Mouse (Mus musculus): Measurements from ENCODE around the gene Zkscan5. TPM values are rescaled to one million over a fixed set of nuclear protein-coding genes. Genes with fewer than 3 reads are reported as not detected.
A peak's percentile ranks its signal among the peaks of the same experiment; 100 is the strongest.

The Zkscan5 gene
- polyA plus RNA-seq, 1 experiment from 2014 or later: 8.4 TPM

DNA sequence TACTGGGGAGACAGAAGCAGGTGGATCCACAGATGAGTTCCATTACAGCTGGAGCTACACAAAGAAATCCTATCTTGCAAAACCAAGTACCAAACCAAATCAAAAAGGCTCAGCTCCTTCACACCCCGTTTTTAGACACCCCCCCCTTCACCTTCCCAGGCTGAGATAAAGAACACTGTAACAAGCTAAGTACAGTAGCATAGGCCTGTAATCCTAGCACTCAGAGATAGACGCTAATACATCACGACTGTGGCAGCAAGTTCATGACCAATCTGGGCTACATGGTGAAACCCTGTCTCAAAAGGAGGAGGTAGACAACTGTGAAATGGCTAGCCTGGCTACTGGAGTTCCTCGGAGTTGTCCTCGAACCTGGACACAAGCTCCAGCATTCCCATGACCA, 14.0 kb upstream of the Zkscan5 start:
- peak overlapping the region; percentile 82 for H3K4me3 ChIP-seq (ENCODE audit: low read length)
- peak; percentile 2; the same call in 1 of the 2 replicates for ATAC-seq
- peak overlapping the region; percentile 87; the same call in 1 of the 2 replicates for H3K27ac ChIP-seq (ENCODE audit: low read length)
- peaks cover 11% of the 10 kb centered on the region for H3K4me1 ChIP-seq (ENCODE audit: control insufficient read depth, insufficient read depth, low read length)
- H3K36me3 ChIP-seq (ENCODE audit: control insufficient read depth, insufficient read depth, low read length): peaks cover 18% of the 10 kb centered on the region
- peak overlapping the region; percentile 63 for H3K4me2 ChIP-seq (ENCODE audit: low read depth, low read length)
- WGBS: 41% methylated on average over 5 of the region's 5 CpGs
- no peaks in the 10 kb centered on the region for H3K9me3 ChIP-seq (ENCODE audit: control insufficient read depth, low read length)
- H3K27me3 ChIP-seq (replicated peaks; ENCODE audit: control insufficient read depth, insufficient read depth, low read length): no peaks in the 10 kb centered on the region
- H3K9ac ChIP-seq (ENCODE audit: low read depth, low read length): peak overlapping the region; percentile 94

GRCm38 (mm10) chr5:145190875-145191798, 13.2 kb upstream of the Zkscan5 start:
- Histone ChIP-seq H3K36me3 (ENCODE audit: control insufficient read depth, insufficient read depth, low read length) (peaks cover 18% of the 10 kb centered on the region; the same call in 1 of the 2 replicates), H3K4me1 (ENCODE audit: control insufficient read depth, insufficient read depth, low read length) (peaks cover 11% of the 10 kb centered on the region)
- WGBS: under 1% methylated on average over 41 of the region's 41 CpGs

GRCm38 (mm10) chr5:145191962-145192361, 12.4 kb upstream of the Zkscan5 start, which contains the start of gene Atp5j2:
Gene Atp5j2 (minus strand): TSS chr5:145192062.
- Histone ChIP-seq H3K4me3 (ENCODE audit: low read length) (peak within 1 kb of the TSS; percentile 82), H3K9ac (ENCODE audit: low read depth, low read length) (peak within 1 kb of the TSS; percentile 94), H3K27ac (ENCODE audit: low read length) (peak within 1 kb of the TSS; percentile 87), H3K4me1 (ENCODE audit: control insufficient read depth, insufficient read depth, low read length) (peaks cover 11% of the 10 kb centered on the region), H3K9me3 (ENCODE audit: control insufficient read depth, low read length) (no peaks in the 10 kb centered on the region), H3K27me3 (replicated peaks; ENCODE audit: control insufficient read depth, insufficient read depth, low read length) (no peaks in the 10 kb centered on the region), H3K4me2 (ENCODE audit: low read depth, low read length) (peak within 1 kb of the TSS; percentile 63), H3K36me3 (ENCODE audit: control insufficient read depth, insufficient read depth, low read length) (peaks cover 11% of the 10 kb centered on the region; the same call in 1 of the 2 replicates)
- 89% methylated on average over 2 of the region's 2 CpGs for WGBS
- ATAC-seq: no peak

More at GRCm38 (mm10) chr5:145190875-145191798, 13.2 kb upstream of the Zkscan5 start:
- Histone ChIP-seq H3K27me3 (replicated peaks; ENCODE audit: control insufficient read depth, insufficient read depth, low read length) (no peaks in the 10 kb centered on the region), H3K9me3 (ENCODE audit: control insufficient read depth, low read length) (no peaks in the 10 kb centered on the region), H3K9ac (ENCODE audit: low read depth, low read length) (peak overlapping the region; percentile 94), H3K27ac (ENCODE audit: low read length) (peak overlapping the region; percentile 87), H3K4me2 (ENCODE audit: low read depth, low read length) (peak overlapping the region; percentile 63), H3K4me3 (ENCODE audit: low read length) (peak overlapping the region; percentile 82)
- peak; percentile 91 for ATAC-seq

DNA sequence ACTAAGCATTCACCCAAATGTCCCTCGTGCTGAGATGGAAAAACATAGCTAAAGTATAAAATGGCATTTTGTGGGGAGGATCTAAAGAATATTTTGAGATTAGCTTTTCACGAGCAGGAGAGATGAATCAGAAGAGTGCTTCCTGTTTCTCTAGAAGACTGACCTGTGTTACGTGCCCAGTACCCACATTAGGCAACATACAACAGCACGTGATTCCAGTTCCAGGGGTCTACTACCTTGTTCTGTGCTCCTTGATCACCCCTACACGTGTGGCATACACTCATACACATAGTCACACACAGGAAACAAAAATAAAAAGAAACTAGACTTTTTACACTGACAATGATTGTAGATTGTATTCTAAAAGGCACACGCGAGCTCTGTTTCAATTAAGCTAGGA, 4.0 kb upstream of the Zkscan5 start:
- Histone ChIP-seq H3K9ac (ENCODE audit: low read depth, low read length) (no peak overlapping the region), H3K4me3 (ENCODE audit: low read length) (peak overlapping the region; percentile 93; the same call in 1 of the 2 replicates)
- 71% methylated on average over 7 of the region's 7 CpGs for WGBS

GRCm38 (mm10) chr5:145201321-145201991, 2.9 kb upstream of the Zkscan5 start, which contains the start of gene Zkscan14:
Gene Zkscan14 (minus strand): TSS chr5:145201868.
- Histone ChIP-seq H3K9ac (ENCODE audit: low read depth, low read length) (peak within 1 kb of the TSS; percentile 87), H3K4me3 (ENCODE audit: low read length) (peak within 1 kb of the TSS; percentile 93), H3K27me3 (replicated peaks; ENCODE audit: control insufficient read depth, insufficient read depth, low read length) (no peaks in the 10 kb centered on the region), H3K36me3 (ENCODE audit: control insufficient read depth, insufficient read depth, low read length) (no peaks in the 10 kb centered on the region), H3K27ac (ENCODE audit: low read length) (peak within 1 kb of the TSS; percentile 75), H3K4me1 (ENCODE audit: control insufficient read depth, insufficient read depth, low read length) (peaks cover 20% of the 10 kb centered on the region), H3K9me3 (ENCODE audit: control insufficient read depth, low read length) (no peaks in the 10 kb centered on the region), H3K4me2 (ENCODE audit: low read depth, low read length) (peak within 1 kb of the TSS; percentile 91)
- peak; percentile 11 for ATAC-seq
- WGBS: under 1% methylated on average over 37 of the region's 37 CpGs

More for the DNA sequence above, 4.0 kb upstream of the Zkscan5 start:
- Histone ChIP-seq H3K27me3 (replicated peaks; ENCODE audit: control insufficient read depth, insufficient read depth, low read length) (no peaks in the 10 kb centered on the region), H3K27ac (ENCODE audit: low read length) (no peak overlapping the region), H3K4me2 (ENCODE audit: low read depth, low read length) (peak overlapping the region; percentile 12), H3K36me3 (ENCODE audit: control insufficient read depth, insufficient read depth, low read length) (no peaks in the 10 kb centered on the region), H3K9me3 (ENCODE audit: control insufficient read depth, low read length) (no peaks in the 10 kb centered on the region), H3K4me1 (ENCODE audit: control insufficient read depth, insufficient read depth, low read length) (peaks cover 13% of the 10 kb centered on the region)
- no peak for ATAC-seq

GRCm38 (mm10) chr5:145202446-145202845, 1.9 kb upstream of the Zkscan5 start:
- Histone ChIP-seq H3K27ac (ENCODE audit: low read length) (no peak overlapping the region), H3K27me3 (replicated peaks; ENCODE audit: control insufficient read depth, insufficient read depth, low read length) (no peaks in the 10 kb centered on the region), H3K4me1 (ENCODE audit: control insufficient read depth, insufficient read depth, low read length) (peaks cover 20% of the 10 kb centered on the region), H3K4me3 (ENCODE audit: low read length) (no peak overlapping the region), H3K4me2 (ENCODE audit: low read depth, low read length) (no peak overlapping the region), H3K9ac (ENCODE audit: low read depth, low read length) (no peak overlapping the region), H3K9me3 (ENCODE audit: control insufficient read depth, low read length) (no peaks in the 10 kb centered on the region), H3K36me3 (ENCODE audit: control insufficient read depth, insufficient read depth, low read length) (no peaks in the 10 kb centered on the region)
- no peak for ATAC-seq
- 54% methylated on average over 3 of the region's 3 CpGs for WGBS

DNA sequence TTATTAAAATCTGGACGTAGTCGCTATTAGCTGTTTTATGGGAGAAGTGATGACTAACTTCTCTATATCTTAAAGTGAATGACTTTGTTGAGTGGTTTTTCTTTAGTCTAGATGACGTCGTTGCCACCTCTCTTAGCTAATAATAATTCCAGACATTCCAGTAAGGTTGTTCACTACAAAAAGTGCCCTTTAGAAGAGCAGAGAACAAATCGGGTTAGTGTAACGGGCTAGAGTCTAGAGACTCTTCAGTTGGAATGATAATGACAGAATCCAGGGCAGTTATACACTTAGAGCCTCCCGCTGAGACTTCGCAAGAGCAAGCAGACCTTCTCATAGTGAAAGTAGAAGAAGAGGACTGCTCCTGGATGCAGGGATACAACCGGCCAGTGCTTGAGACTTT, 679 bp downstream of the Zkscan5 start:
- no peaks in the 10 kb centered on the region for H3K36me3 ChIP-seq (ENCODE audit: control insufficient read depth, insufficient read depth, low read length)
- peaks cover 20% of the 10 kb centered on the region for H3K4me1 ChIP-seq (ENCODE audit: control insufficient read depth, insufficient read depth, low read length)
- H3K27ac ChIP-seq (ENCODE audit: low read length): no peak overlapping the region
- peak overlapping the region; percentile 67 for H3K4me2 ChIP-seq (ENCODE audit: low read depth, low read length)
- H3K27me3 ChIP-seq (replicated peaks; ENCODE audit: control insufficient read depth, insufficient read depth, low read length): no peaks in the 10 kb centered on the region
- ATAC-seq: no peak
- H3K9ac ChIP-seq (ENCODE audit: low read depth, low read length): peak overlapping the region; percentile 57; the same call in 1 of the 2 replicates
- peak overlapping the region; percentile 36 for H3K4me3 ChIP-seq (ENCODE audit: low read length)
- 16% methylated on average over 9 of the region's 9 CpGs for WGBS
- no peaks in the 10 kb centered on the region for H3K9me3 ChIP-seq (ENCODE audit: control insufficient read depth, low read length)

DNA sequence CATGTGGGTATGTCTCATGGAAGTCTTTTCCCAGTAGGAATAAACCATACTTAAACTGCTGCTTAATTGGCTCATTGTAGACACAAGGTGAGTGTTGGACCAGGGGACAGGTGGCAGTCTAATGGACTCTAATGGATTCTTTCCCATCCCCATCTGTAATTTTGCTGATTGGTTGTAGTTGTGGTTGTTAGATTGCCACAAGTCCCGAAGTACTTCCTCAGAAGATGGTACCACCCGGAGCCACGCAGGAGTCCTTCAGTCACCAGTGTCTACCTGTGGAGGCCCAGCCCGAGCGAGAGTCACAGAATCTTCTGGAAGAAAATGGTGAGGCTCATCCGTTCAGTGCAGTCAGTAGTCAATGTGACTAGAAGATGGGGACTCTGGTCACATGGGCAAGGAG, 3.0 kb downstream of the Zkscan5 start:
- Histone ChIP-seq H3K27ac (ENCODE audit: low read length) (no peak overlapping the region), H3K27me3 (replicated peaks; ENCODE audit: control insufficient read depth, insufficient read depth, low read length) (no peaks in the 10 kb centered on the region), H3K4me3 (ENCODE audit: low read length) (no peak overlapping the region), H3K9me3 (ENCODE audit: control insufficient read depth, low read length) (no peaks in the 10 kb centered on the region), H3K36me3 (ENCODE audit: control insufficient read depth, insufficient read depth, low read length) (no peaks in the 10 kb centered on the region), H3K4me1 (ENCODE audit: control insufficient read depth, insufficient read depth, low read length) (peaks cover 11% of the 10 kb centered on the region), H3K4me2 (ENCODE audit: low read depth, low read length) (no peak overlapping the region), H3K9ac (ENCODE audit: low read depth, low read length) (no peak overlapping the region)
- 96% methylated on average over 6 of the region's 6 CpGs for WGBS
- ATAC-seq: no peak

- Histone ChIP-seq H3K9ac (ENCODE audit: low read depth, low read length) (no peak overlapping the region), H3K4me3 (ENCODE audit: low read length) (no peak overlapping the region), H3K9me3 (ENCODE audit: control insufficient read depth, low read length) (no peaks in the 10 kb centered on the region), H3K27ac (ENCODE audit: low read length) (no peak overlapping the region), H3K4me1 (ENCODE audit: control insufficient read depth, insufficient read depth, low read length) (peaks cover 11% of the 10 kb centered on the region), H3K36me3 (ENCODE audit: control insufficient read depth, insufficient read depth, low read length) (no peaks in the 10 kb centered on the region), H3K27me3 (replicated peaks; ENCODE audit: control insufficient read depth, insufficient read depth, low read length) (no peaks in the 10 kb centered on the region), H3K4me2 (ENCODE audit: low read depth, low read length) (no peak overlapping the region)
- no peak for ATAC-seq
- WGBS: 76% methylated on average over 6 of the region's 6 CpGs
These were observed 3.6 kb downstream of the Zkscan5 start for GRCm38 (mm10) chr5:145207954-145208353.
